Mouse (Mus musculus): ENCODE data around the gene Ncor1. TPM values are rescaled to one million over a fixed set of nuclear protein-coding genes. Genes with fewer than 3 reads are reported as not detected.

Gene Ncor1
- polyA plus RNA-seq, 1 experiment from 2014 or later, result 156 TPM

GRCm38 (mm10) chr11:62355216-62355615, 103.1 kb downstream of the Ncor1 start:
- 94% methylated on average over 2 of the region's 2 CpGs for WGBS
- Histone ChIP-seq H3K27me3 (ENCODE audit: control insufficient read depth, insufficient read depth, low read depth, low read length) (no peaks in the 10 kb centered on the region), H3K9me3 (replicated peaks; ENCODE audit: control insufficient read depth, low read length, poor library complexity, severe bottlenecking) (no peaks in the 10 kb centered on the region), H3K27ac (ENCODE audit: low read length) (no peak overlapping the region), H3K4me3 (ENCODE audit: low read depth, low read length) (no peak overlapping the region), H3K4me2 (ENCODE audit: low read length) (no peak overlapping the region), H3K4me1 (ENCODE audit: control insufficient read depth, insufficient read depth, low read length) (no peaks in the 10 kb centered on the region), H3K36me3 (ENCODE audit: control insufficient read depth, insufficient read depth, low read length) (peaks cover 23% of the 10 kb centered on the region), H3K9ac (ENCODE audit: low read depth, low read length) (no peak overlapping the region)
- no peak for ATAC-seq

- 91% methylated on average over 4 of the region's 4 CpGs for WGBS
- Histone ChIP-seq H3K4me1 (ENCODE audit: control insufficient read depth, insufficient read depth, low read length) (no peaks in the 10 kb centered on the region), H3K36me3 (ENCODE audit: control insufficient read depth, insufficient read depth, low read length) (peaks cover 40% of the 10 kb centered on the region), H3K9me3 (replicated peaks; ENCODE audit: control insufficient read depth, low read length, poor library complexity, severe bottlenecking) (no peaks in the 10 kb centered on the region), H3K4me2 (ENCODE audit: low read length) (no peak overlapping the region), H3K9ac (ENCODE audit: low read depth, low read length) (no peak overlapping the region), H3K27ac (ENCODE audit: low read length) (no peak overlapping the region), H3K27me3 (ENCODE audit: control insufficient read depth, insufficient read depth, low read depth, low read length) (no peaks in the 10 kb centered on the region), H3K4me3 (ENCODE audit: low read depth, low read length) (no peak overlapping the region)
- no peak for ATAC-seq
Observed at GRCm38 (mm10) chr11:62351948-62352347, 106.4 kb downstream of the Ncor1 start.

DNA sequence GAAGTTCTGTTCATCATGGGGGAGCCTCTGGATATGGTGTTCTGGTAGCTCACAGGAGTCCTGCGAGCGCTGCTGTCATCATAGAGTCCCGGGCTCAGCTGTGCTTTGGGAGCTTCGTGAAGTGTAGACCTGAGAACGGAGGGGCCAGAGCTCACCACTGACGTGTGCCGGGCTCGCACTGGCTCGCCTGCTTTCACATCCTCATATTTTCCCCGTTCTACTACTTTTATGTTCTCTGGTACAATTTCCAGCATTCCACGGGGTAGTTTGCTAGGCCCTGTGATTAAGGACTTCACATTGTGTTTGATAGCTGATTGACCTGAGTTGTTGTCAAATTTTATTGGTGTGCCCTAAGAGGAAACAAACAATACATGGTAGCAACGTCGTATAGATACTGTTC, 115.3 kb downstream of the Ncor1 start:
- Histone ChIP-seq H3K4me3 (ENCODE audit: low read depth, low read length) (no peak overlapping the region), H3K9ac (ENCODE audit: low read depth, low read length) (no peak overlapping the region), H3K9me3 (replicated peaks; ENCODE audit: control insufficient read depth, low read length, poor library complexity, severe bottlenecking) (no peaks in the 10 kb centered on the region), H3K27me3 (ENCODE audit: control insufficient read depth, insufficient read depth, low read depth, low read length) (no peaks in the 10 kb centered on the region), H3K36me3 (ENCODE audit: control insufficient read depth, insufficient read depth, low read length) (peaks cover 40% of the 10 kb centered on the region), H3K4me1 (ENCODE audit: control insufficient read depth, insufficient read depth, low read length) (no peaks in the 10 kb centered on the region), H3K27ac (ENCODE audit: low read length) (no peak overlapping the region), H3K4me2 (ENCODE audit: low read length) (no peak overlapping the region)
- 96% methylated on average over 13 of the region's 13 CpGs for WGBS
- ATAC-seq, result no peak

- Histone ChIP-seq H3K36me3 (ENCODE audit: control insufficient read depth, insufficient read depth, low read length) (peaks cover 32% of the 10 kb centered on the region), H3K4me1 (ENCODE audit: control insufficient read depth, insufficient read depth, low read length) (no peaks in the 10 kb centered on the region), H3K27me3 (ENCODE audit: control insufficient read depth, insufficient read depth, low read depth, low read length) (no peaks in the 10 kb centered on the region), H3K9ac (ENCODE audit: low read depth, low read length) (no peak overlapping the region), H3K27ac (ENCODE audit: low read length) (no peak overlapping the region), H3K9me3 (replicated peaks; ENCODE audit: control insufficient read depth, low read length, poor library complexity, severe bottlenecking) (no peaks in the 10 kb centered on the region), H3K4me2 (ENCODE audit: low read length) (no peak overlapping the region), H3K4me3 (ENCODE audit: low read depth, low read length) (no peak overlapping the region)
- no peak for ATAC-seq
- 92% methylated on average over 4 of the region's 4 CpGs for WGBS
Observed at GRCm38 (mm10) chr11:62332228-62332627, 126.1 kb downstream of the Ncor1 start.

DNA sequence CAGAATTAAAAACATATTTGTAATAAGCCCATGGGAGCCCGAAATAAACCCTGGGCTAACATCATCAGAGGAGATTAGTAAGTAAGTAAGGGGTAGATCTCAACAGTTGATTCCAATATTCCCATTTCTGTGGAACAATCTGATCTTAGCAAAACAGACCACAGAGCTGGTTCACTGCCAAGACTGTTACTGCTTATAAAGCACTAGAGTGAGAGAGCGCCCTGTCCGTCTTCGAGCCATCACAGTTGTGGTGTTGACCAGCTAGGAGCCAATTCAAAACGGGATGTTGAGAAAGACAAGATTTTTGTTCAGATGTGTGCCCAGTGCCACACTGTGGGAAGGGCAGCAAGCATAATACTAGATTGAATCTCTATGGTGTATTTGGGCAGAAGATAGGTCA, 127.2 kb downstream of the Ncor1 start:
- Histone ChIP-seq H3K27me3 (ENCODE audit: control insufficient read depth, insufficient read depth, low read depth, low read length) (no peaks in the 10 kb centered on the region), H3K9ac (ENCODE audit: low read depth, low read length) (no peak overlapping the region), H3K4me1 (ENCODE audit: control insufficient read depth, insufficient read depth, low read length) (no peaks in the 10 kb centered on the region), H3K9me3 (replicated peaks; ENCODE audit: control insufficient read depth, low read length, poor library complexity, severe bottlenecking) (no peaks in the 10 kb centered on the region), H3K27ac (ENCODE audit: low read length) (no peak overlapping the region), H3K4me3 (ENCODE audit: low read depth, low read length) (no peak overlapping the region), H3K4me2 (ENCODE audit: low read length) (no peak overlapping the region), H3K36me3 (ENCODE audit: control insufficient read depth, insufficient read depth, low read length) (peaks cover 26% of the 10 kb centered on the region)
- WGBS, result 91% methylated on average over 5 of the region's 5 CpGs
- ATAC-seq, result no peak

DNA sequence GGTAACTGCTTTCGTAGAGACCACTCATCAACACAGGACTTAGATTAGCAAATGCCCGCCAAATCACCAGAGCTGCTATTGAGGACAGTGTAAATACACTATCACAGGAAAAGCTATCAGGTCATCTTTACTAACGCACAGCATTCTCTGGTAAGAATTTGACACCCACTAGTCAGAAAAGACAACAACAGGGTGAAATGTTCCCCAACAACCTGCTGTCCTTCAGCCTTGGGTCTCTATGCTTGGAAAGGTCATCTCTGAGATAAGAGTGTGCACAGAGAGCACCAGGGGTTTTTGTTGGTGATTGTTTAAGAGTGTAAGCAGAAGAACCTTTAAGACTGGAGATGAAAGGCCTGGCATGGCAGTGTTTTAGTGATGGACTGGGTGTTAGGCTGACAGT, 134.7 kb downstream of the Ncor1 start:
- H3K27ac ChIP-seq (ENCODE audit: low read length), result no peak overlapping the region
- H3K9me3 ChIP-seq (replicated peaks; ENCODE audit: control insufficient read depth, low read length, poor library complexity, severe bottlenecking), result no peaks in the 10 kb centered on the region
- ATAC-seq, result no peak
- H3K4me1 ChIP-seq (ENCODE audit: control insufficient read depth, insufficient read depth, low read length), result no peaks in the 10 kb centered on the region
- H3K9ac ChIP-seq (ENCODE audit: low read depth, low read length), result no peak overlapping the region
- H3K4me2 ChIP-seq (ENCODE audit: low read length), result no peak overlapping the region
- no peak overlapping the region for H3K4me3 ChIP-seq (ENCODE audit: low read depth, low read length)
- H3K27me3 ChIP-seq (ENCODE audit: control insufficient read depth, insufficient read depth, low read depth, low read length), result no peaks in the 10 kb centered on the region
- peaks cover 21% of the 10 kb centered on the region for H3K36me3 ChIP-seq (ENCODE audit: control insufficient read depth, insufficient read depth, low read length)
- WGBS, result 95% methylated on average over 3 of the region's 3 CpGs

GRCm38 (mm10) chr11:62320097-62320496, 138.2 kb downstream of the Ncor1 start:
- no peaks in the 10 kb centered on the region for H3K9me3 ChIP-seq (replicated peaks; ENCODE audit: control insufficient read depth, low read length, poor library complexity, severe bottlenecking)
- H3K36me3 ChIP-seq (ENCODE audit: control insufficient read depth, insufficient read depth, low read length), result peaks cover 36% of the 10 kb centered on the region
- H3K4me2 ChIP-seq (ENCODE audit: low read length), result no peak overlapping the region
- H3K9ac ChIP-seq (ENCODE audit: low read depth, low read length), result no peak overlapping the region
- no peak for ATAC-seq
- no peak overlapping the region for H3K4me3 ChIP-seq (ENCODE audit: low read depth, low read length)
- no peaks in the 10 kb centered on the region for H3K27me3 ChIP-seq (ENCODE audit: control insufficient read depth, insufficient read depth, low read depth, low read length)
- H3K27ac ChIP-seq (ENCODE audit: low read length), result no peak overlapping the region
- H3K4me1 ChIP-seq (ENCODE audit: control insufficient read depth, insufficient read depth, low read length), result no peaks in the 10 kb centered on the region
- WGBS, result 98% methylated on average over 3 of the region's 3 CpGs

- 85% methylated on average over 11 of the region's 11 CpGs for WGBS
- Histone ChIP-seq H3K4me3 (ENCODE audit: low read depth, low read length) (no peak overlapping the region), H3K9me3 (replicated peaks; ENCODE audit: control insufficient read depth, low read length, poor library complexity, severe bottlenecking) (no peaks in the 10 kb centered on the region), H3K27me3 (ENCODE audit: control insufficient read depth, insufficient read depth, low read depth, low read length) (no peaks in the 10 kb centered on the region), H3K9ac (ENCODE audit: low read depth, low read length) (no peak overlapping the region), H3K4me1 (ENCODE audit: control insufficient read depth, insufficient read depth, low read length) (no peaks in the 10 kb centered on the region), H3K36me3 (ENCODE audit: control insufficient read depth, insufficient read depth, low read length) (peaks cover 48% of the 10 kb centered on the region), H3K4me2 (ENCODE audit: low read length) (no peak overlapping the region), H3K27ac (ENCODE audit: low read length) (no peak overlapping the region)
- ATAC-seq, result no peak
Observed at GRCm38 (mm10) chr11:62317746-62318145, 140.6 kb downstream of the Ncor1 start.

DNA sequence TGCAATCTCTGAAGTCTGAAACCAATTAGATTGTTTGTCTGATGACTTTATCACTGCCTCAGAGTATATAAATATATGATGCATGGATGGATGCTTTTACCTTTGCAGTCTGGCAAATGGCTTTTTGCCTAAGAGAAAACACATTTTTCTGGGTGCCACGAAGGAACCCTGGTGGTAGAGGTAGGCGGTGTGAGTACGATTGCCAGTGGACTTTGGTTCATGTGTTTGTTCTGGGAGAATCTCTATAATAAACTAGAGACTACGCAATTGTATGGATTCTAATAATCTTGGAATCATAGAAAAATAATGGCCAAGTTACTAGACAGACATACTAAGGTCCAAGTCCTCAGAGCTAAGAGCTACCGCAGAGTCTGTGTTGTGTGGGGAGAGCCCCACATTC, 143.4 kb downstream of the Ncor1 start:
- H3K36me3 ChIP-seq (ENCODE audit: control insufficient read depth, insufficient read depth, low read length), result peaks cover 38% of the 10 kb centered on the region
- H3K4me1 ChIP-seq (ENCODE audit: control insufficient read depth, insufficient read depth, low read length), result no peaks in the 10 kb centered on the region
- H3K9ac ChIP-seq (ENCODE audit: low read depth, low read length), result no peak overlapping the region
- no peak overlapping the region for H3K4me2 ChIP-seq (ENCODE audit: low read length)
- H3K4me3 ChIP-seq (ENCODE audit: low read depth, low read length), result no peak overlapping the region
- no peaks in the 10 kb centered on the region for H3K27me3 ChIP-seq (ENCODE audit: control insufficient read depth, insufficient read depth, low read depth, low read length)
- 97% methylated on average over 5 of the region's 5 CpGs for WGBS
- no peak overlapping the region for H3K27ac ChIP-seq (ENCODE audit: low read length)
- no peaks in the 10 kb centered on the region for H3K9me3 ChIP-seq (replicated peaks; ENCODE audit: control insufficient read depth, low read length, poor library complexity, severe bottlenecking)
- no peak for ATAC-seq

GRCm38 (mm10) chr11:62309296-62309695, 149.0 kb downstream of the Ncor1 start:
- Histone ChIP-seq H3K36me3 (ENCODE audit: control insufficient read depth, insufficient read depth, low read length) (peaks cover 32% of the 10 kb centered on the region), H3K27me3 (ENCODE audit: control insufficient read depth, insufficient read depth, low read depth, low read length) (no peaks in the 10 kb centered on the region), H3K4me3 (ENCODE audit: low read depth, low read length) (no peak overlapping the region), H3K9me3 (replicated peaks; ENCODE audit: control insufficient read depth, low read length, poor library complexity, severe bottlenecking) (no peaks in the 10 kb centered on the region), H3K4me1 (ENCODE audit: control insufficient read depth, insufficient read depth, low read length) (no peaks in the 10 kb centered on the region), H3K27ac (ENCODE audit: low read length) (no peak overlapping the region), H3K9ac (ENCODE audit: low read depth, low read length) (no peak overlapping the region), H3K4me2 (ENCODE audit: low read length) (no peak overlapping the region)
- no peak for ATAC-seq
- 90% methylated on average over 2 of the region's 2 CpGs for WGBS
